Mouse (Mus musculus) heart, postnatal 14 days (tissue): ENCODE results near the gene Coq3. TPM values are rescaled to one million over a fixed set of nuclear protein-coding genes. Genes with fewer than 3 reads are reported as not detected.

Experiments
- DNase-seq, 2 experiments: peaks; one replicate each; pipeline ENCODE4 v3.0.0; 2021 to 2022
- intact Hi-C: fragments of 180-260 bp; cut with DNase I; formaldehyde crosslinking; loops from one replicate; pipeline ENCODE4 v1.15.1; 2025
- long read RNA-seq, 2 experiments: library from polyadenylated mRNA; stranded (forward); transcript quantifications; one replicate each; pipeline ENCODE4 v2.0.0; 2021
- total RNA-seq, 2 experiments: library from RNA; stranded (reverse); gene quantifications; 2 replicates each; pipeline ENCODE4 v1.2.3; 2021

Coq3 gene
- 10 to 100 TPM; 32.4 to 34.2 TPM for total RNA-seq
- long read RNA-seq, experiment 1, transcript Coq3-201 (7 exons, 2,651 nt) = major isoform, 98 of 128 reads
- long read RNA-seq, experiment 1, partial matches to known transcripts = 26 of 128 reads
- long read RNA-seq, experiment 1, other reads (novel, unspliced or antisense) = 4 of 128 reads
- long read RNA-seq, experiment 2, transcript Coq3-201 (7 exons, 2,651 nt) = major isoform, 69 of 104 reads
- long read RNA-seq, experiment 2, partial matches to known transcripts = 0 of 104 reads
- long read RNA-seq, experiment 2, other reads (novel, unspliced or antisense) = 35 of 104 reads

GRCm38 (mm10) chr4:21879565-21880220 is at the start of gene Coq3:
TSS of gene Coq3 (plus strand) at chr4:21879673.
- DNase-seq = peak; percentile 79 to 84

GRCm38 (mm10) chr4:21832844-21833243 is 46.6 kb upstream of the Coq3 start:
- intact Hi-C loops = no loop called here
- DNase-seq = no peak

More at GRCm38 (mm10) chr4:21879565-21880220, at the start of gene Coq3:
- intact Hi-C loops = loop anchor here (5.0 kb wide), 1 partner anchor 53 kb away; the partner anchor contains the start of gene Faxc

- DNase-seq = peak; percentile 93 to 95
- intact Hi-C loops = loop anchor here (1.0 to 2.0 kb wide), 2 partner anchors 104 to 143 kb away; no protein-coding TSS in a partner anchor
These were observed 31.8 kb upstream of the Coq3 start, which contains the start of gene Pnisr for GRCm38 (mm10) chr4:21847481-21848286. TSS of gene Pnisr (plus strand) at chr4:21847583.

- peak; percentile 91 to 92 for DNase-seq
- intact Hi-C loops = no loop called here
These were observed 31.2 kb upstream of the Coq3 start for GRCm38 (mm10) chr4:21848287-21848630.

GRCm38 (mm10) chr4:21857481-21857880 is 22.0 kb upstream of the Coq3 start:
- no peak for DNase-seq
- intact Hi-C loops = no loop called here

- intact Hi-C loops = no loop called here
- DNase-seq = no peak
These were observed 14.2 kb upstream of the Coq3 start for GRCm38 (mm10) chr4:21865226-21865625.

GRCm38 (mm10) chr4:21878776-21879175 is 697 bp upstream of the Coq3 start:
- DNase-seq = no peak
- intact Hi-C loops = no loop called here

- intact Hi-C loops = loop anchor here (5.0 kb wide), 1 partner anchor 49 kb away; the partner anchor contains the start of gene Faxc
- no peak for DNase-seq
These were observed 3.3 kb downstream of the Coq3 start for GRCm38 (mm10) chr4:21882806-21883205.

GRCm38 (mm10) chr4:21885831-21886230 is 6.4 kb downstream of the Coq3 start:
- DNase-seq = no peak
- intact Hi-C loops = no loop called here

- peak; percentile 42 to 56 for DNase-seq
- intact Hi-C loops = loop anchor here (5.0 kb wide), 1 partner anchor 49 kb away; no protein-coding TSS in a partner anchor
These were observed 51.7 kb downstream of the Coq3 start, which contains the start of gene Faxc for GRCm38 (mm10) chr4:21930971-21931771. TSS of gene Faxc (plus strand) at chr4:21931329.

GRCm38 (mm10) chr4:21931772-21932630 is 52.5 kb downstream of the Coq3 start:
- intact Hi-C loops = loop anchor here (5.0 kb wide), 1 partner anchor 50 kb away; no protein-coding TSS in a partner anchor
- DNase-seq = peak in 1 of 2 experiments; percentile 15

GRCm38 (mm10) chr4:21935378-21935777 is 55.9 kb downstream of the Coq3 start:
- intact Hi-C loops = no loop called here
- DNase-seq = no peak

- no peak for DNase-seq
These were observed 57.0 kb downstream of the Coq3 start for GRCm38 (mm10) chr4:21936424-21936823.

GRCm38 (mm10) chr4:21937890-21938289 is 58.4 kb downstream of the Coq3 start:
- DNase-seq = no peak
- intact Hi-C loops = no loop called here

More at GRCm38 (mm10) chr4:21936424-21936823, 57.0 kb downstream of the Coq3 start:
- intact Hi-C loops = no loop called here

- no peak for DNase-seq
- intact Hi-C loops = no loop called here
These were observed 65.2 kb downstream of the Coq3 start for GRCm38 (mm10) chr4:21944672-21945071.

- DNase-seq = peak; percentile 5 to 32
- intact Hi-C loops = loop anchor here (1.0 kb wide), 1 partner anchor 104 kb away; the partner anchor contains the start of gene Pnisr
These were observed 72.0 kb downstream of the Coq3 start for GRCm38 (mm10) chr4:21951444-21951843.

- intact Hi-C loops = no loop called here
- no peak for DNase-seq
These were observed 72.8 kb downstream of the Coq3 start for GRCm38 (mm10) chr4:21952255-21952654.

- peak; percentile 40 to 54 for DNase-seq
- intact Hi-C loops = no loop called here
These were observed 78.3 kb downstream of the Coq3 start for GRCm38 (mm10) chr4:21957570-21958321.
